Mouse (Mus musculus) lung, postnatal 14 days (tissue): ENCODE measurements around the gene Sertad1.

Source experiments
- DNase-seq: peaks from one replicate; pipeline ENCODE4 v3.0.0; 2021

Sertad1 gene

DNA sequence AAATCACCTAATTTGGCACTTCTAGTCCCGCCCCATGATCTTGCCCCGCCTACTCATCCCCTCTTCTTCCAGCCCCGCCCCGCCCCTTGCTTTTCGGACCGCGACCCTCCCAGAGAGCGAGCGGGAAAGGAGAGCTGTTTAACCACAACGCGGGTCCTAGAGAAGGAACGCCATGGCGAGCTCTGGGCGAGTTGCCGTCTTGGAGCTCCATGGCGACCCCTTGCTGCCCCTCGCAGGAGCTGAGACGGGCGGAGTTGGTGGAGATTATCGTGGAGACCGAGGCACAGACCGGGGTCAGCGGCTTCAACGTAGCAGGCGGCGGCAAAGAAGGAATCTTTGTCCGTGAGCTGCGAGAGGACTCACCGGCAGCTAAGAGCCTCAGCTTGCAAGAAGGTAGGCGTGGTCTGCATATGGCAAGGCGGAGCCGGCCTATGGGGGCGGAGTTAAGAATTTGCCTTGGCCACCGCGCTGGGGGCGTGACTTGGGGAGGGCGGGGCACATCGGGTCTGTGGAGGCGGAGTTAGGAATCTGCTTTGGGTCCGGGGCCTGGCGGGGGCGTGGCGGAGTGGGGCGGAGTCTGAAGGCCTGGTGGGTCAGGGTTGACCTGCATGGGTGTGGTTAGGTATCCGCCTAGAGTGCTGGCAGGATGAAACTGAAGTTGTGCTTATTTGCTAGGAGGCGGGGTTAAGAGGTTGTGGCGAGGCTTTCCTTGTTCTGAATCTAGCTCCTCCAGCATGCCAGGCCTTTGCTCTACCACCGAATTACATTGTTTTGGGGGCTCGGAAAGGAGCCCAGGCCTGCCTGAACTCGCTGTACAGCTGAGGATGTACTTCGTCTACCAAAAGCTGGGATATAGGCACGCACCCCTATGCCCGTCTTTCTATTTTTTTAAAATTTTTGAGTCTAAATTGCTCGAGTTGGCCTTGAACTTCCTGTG lies 21.3 kb downstream of the Sertad1 start:
- DNase-seq, result peak; percentile 99

- DNase-seq, result peak; percentile 70
These were observed 21.9 kb downstream of the Sertad1 start for GRCm38 (mm10) chr7:27508648-27509005.

DNA sequence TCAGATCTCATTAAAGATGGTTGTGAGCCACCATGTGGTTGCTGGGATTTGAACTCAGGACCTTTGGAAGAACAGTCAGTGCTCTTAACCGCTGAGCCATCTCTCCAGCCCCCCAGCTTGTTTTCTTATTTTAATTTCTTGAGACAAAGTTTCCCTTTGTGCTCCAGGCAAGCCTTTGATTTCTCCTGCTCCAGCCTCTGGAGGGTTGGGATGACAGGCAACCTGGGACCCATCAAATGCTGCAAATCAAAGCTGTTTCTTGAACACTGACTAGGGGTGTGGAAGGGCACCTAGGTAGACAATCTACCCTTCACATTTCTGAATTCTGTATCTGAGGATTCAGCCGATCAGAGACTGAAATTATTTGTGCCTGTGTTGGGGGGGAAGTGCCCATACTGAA lies 24.1 kb downstream of the Sertad1 start:
- DNase-seq, result no peak

DNA sequence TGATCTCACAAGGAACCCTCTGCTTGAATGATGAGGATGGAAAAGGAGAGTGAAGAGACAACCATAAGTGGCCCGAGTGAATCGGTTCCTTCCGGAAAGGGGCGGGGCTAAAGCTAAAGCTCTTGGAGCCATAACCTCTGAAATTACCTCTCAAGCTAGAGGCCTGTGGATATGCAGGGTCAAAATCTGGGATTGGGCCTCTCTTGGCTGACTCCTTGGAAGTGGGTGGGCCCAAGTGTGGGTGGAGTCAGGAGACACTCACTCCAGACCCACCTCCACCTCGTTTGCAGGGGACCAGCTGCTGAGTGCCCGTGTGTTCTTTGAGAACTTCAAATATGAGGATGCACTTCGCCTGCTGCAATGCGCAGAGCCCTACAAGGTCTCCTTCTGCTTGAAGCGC lies 28.3 kb downstream of the Sertad1 start:
- no peak for DNase-seq

DNA sequence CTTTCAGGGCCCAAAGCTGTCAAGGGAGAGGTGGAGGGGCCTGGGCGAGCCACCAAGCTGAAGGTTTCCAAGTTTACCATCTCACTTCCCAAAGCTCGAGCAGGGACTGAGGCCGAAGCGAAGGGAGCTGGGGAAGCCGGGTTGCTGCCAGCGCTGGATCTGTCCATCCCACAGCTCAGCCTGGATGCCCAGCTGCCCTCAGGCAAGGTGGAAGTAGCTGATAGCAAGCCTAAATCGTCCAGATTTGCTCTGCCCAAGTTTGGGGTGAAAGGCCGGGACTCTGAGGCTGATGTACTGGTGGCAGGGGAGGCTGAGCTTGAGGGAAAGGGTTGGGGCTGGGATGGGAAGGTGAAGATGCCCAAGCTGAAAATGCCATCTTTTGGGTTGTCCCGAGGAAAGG lies 31.6 kb downstream of the Sertad1 start:
- DNase-seq, result no peak

DNA sequence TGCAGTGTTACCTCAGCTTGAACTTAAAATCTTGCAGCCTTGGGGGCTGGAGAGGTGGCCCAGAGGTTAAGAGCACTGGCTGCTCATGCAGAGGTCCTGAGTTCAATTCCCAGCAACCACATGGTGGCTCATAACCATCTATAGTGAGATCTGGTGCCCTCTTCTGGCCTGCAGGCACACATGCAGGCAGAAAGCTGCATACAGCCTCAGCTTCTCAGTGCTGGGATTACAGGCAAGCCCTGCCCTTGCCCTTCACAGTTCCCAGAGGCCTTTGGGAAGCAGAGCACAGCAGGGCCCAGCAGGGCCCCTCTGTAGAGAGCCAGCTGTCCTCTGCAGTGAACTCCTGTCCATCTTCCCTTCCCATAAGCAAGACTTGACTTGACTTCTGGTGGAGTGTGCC lies 33.4 kb downstream of the Sertad1 start:
- DNase-seq, result no peak

DNA sequence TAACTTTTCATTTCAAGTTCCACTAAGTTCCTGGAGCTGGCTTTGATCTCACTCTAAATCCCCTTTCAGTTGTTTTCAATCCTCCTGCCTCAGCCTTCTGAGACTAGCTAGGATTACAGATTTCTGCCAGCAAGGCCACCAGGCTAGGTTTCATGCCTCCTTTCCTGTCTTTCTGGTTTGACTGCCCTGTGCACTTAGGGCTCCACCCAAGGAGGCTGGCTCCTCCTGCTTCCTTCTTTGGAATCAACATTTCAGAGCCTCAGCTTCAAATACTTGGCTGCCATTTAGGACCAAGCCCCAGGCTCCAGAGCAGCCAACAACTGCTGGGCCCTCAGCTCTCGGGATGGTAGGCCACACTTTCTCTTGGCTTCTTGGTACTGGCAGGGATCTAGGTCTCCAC lies 33.9 kb downstream of the Sertad1 start:
- peak; percentile 16 for DNase-seq

DNA sequence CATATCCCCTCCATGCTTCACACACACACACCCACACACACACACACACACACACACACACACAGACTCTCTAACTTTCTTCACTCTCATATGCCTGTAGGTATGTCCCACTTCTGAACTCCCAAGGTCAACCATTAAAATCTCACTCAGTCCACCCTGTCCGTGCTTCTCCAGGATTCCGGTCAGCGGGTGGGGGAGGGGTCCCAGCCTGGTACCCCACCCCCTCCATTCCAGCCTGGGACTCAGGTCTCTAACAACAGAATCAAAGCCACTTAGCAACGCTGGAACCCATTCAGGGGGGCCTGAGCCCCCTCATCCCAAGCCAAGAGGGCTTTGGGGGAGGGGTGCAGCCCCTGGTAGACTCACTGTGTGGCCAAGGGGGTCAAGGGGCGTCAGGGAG lies 36.3 kb downstream of the Sertad1 start, which contains the start of gene Hipk4:
Hipk4 (plus strand) TSS at position 301 of the 400 bp plus-strand sequence.
- no peak for DNase-seq

DNA sequence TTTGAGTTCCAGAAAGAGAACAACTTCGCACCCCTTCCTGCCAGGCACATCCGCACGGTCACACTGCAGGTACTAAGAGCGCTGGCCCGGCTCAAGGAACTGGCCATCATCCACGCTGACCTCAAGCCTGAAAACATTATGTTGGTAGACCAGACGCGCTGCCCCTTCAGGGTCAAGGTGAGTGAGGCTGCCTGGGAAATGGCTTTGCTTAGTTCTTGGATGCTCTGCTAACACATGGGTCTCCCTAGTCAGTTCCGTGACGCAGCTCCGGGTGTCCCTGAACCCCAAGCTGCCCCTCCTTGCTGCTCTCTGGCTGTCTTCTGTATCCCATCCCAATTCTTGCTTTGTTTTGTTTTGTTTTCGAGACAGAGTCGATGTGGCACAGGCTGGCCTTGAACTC lies 37.1 kb downstream of the Sertad1 start:
- DNase-seq, result no peak

GRCm38 (mm10) chr7:27526039-27526827 lies 39.5 kb downstream of the Sertad1 start:
- peak; percentile 85 for DNase-seq

DNA sequence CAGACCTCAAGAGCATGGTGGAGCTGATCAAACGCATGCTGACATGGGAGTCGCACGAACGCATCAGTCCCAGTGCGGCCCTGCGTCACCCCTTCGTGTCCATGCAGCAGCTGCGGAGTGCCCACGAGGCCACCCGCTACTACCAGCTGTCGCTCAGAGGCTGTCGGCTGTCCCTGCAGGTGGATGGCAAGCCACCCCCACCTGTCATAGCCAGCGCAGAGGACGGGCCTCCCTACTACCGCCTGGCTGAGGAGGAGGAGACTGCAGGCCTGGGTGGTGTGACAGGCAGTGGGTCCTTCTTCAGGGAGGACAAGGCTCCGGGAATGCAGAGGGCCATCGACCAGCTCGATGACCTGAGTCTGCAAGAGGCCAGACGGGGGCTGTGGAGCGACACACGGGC lies 42.4 kb downstream of the Sertad1 start:
- DNase-seq, result no peak

DNA sequence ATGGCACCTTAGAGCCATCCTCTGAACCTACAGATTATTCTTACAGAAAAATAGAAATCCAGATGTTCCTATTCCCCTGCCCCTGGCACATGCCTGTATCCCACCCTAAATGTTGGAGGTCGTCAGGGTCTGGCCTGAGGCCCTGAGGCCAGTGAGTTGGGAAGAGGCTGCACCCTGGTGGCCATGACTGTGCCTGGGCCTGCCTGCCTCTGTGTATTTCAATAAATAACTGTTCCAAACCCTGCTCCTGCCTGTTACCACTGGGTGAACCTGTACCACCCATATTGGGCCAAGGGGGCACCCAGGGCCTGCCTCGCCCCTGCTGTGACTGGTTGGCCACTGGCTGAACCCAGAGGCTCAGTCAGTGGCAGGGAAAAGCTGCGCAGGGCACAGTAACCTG lies 44.2 kb downstream of the Sertad1 start:
- DNase-seq, result no peak

- DNase-seq, result no peak
These were observed 45.0 kb downstream of the Sertad1 start for GRCm38 (mm10) chr7:27531707-27532106.

- no peak for DNase-seq
These were observed 45.9 kb downstream of the Sertad1 start for GRCm38 (mm10) chr7:27532480-27533050.

- DNase-seq, result no peak
These were observed 48.7 kb downstream of the Sertad1 start for GRCm38 (mm10) chr7:27535386-27535785.

DNA sequence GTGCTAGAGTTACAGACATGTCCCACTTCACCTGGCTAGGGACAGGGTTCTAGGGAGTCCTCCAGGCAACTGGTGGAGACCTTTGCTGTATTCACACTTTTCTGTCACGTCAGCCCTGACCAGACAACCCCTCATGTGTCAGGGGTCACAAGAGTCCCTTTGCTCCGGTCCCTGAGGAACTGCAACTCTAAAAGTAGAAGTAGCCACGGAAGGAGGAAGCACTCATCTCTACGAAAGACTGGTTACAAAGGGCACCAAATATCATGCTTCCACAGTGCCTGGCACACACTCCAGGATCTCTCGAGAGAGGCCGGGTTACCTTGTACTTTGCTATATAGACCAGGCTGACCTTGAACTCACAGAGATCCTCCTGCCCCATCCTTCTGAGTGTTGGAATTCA lies 49.9 kb downstream of the Sertad1 start:
- no peak for DNase-seq

- DNase-seq, result no peak
These were observed 51.3 kb downstream of the Sertad1 start for GRCm38 (mm10) chr7:27537998-27538397.

DNA sequence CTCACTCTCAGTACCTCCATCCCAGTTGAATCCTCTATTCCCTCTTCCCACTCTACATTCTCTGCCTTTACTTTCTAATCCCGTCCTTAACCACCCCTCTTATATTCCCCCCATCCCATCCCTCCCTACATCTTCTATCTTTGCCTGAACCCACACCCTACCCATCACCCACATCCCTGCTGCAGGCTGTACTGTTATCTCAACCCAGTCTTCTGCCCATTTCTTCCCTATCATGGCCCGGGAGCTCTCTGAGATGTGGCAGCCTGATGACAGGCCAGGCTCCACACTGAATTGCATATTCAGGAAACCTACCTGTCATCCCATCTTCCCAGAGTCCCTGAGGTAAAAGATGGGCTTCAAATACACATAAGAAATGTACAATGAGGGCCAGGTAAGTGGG lies 52.1 kb downstream of the Sertad1 start:
- DNase-seq, result no peak
